ENCODE assay signal across 9 mouse cellular contexts in genomic region chr15:9252891-9253290, GRCm38 (mm10).
"Had no signal": no experiment of that assay in that cellular context is flagged by ENCODE, and none has a peak within 500 bp of the region (broad histone marks: within the 10 kb centered on the region; RNA-seq: fewer than 3 reads in every experiment).

No protein-coding gene starts in this region.

- DNase-seq: left cerebral cortex, postnatal 4 days; liver, embryonic 13.5 days; lung, adult 2 months; lung, postnatal 14 days; lung, postnatal 4 days; midbrain, embryonic 14.5 days; thymus, adult 2 months; thymus, postnatal 14 days; thymus, postnatal 4 days had no signal
